Mouse (Mus musculus): ENCODE measurements around the gene Ptprt. TPM values are rescaled to one million over a fixed set of nuclear protein-coding genes. Genes with fewer than 3 reads are reported as not detected.

Gene Ptprt
- polyA plus RNA-seq, 1 experiment from 2014 or later = 0.05 TPM

- Histone ChIP-seq H3K9ac (ENCODE audit: low read depth, low read length) (no peak overlapping the region), H3K4me3 (ENCODE audit: low read depth, low read length) (no peak overlapping the region), H3K27me3 (ENCODE audit: control insufficient read depth, insufficient read depth, low read depth, low read length) (no peaks in the 10 kb centered on the region), H3K4me1 (ENCODE audit: control insufficient read depth, low read depth, low read length) (no peaks in the 10 kb centered on the region), H3K4me2 (ENCODE audit: low read depth, low read length) (no peak overlapping the region), H3K36me3 (ENCODE audit: control insufficient read depth, insufficient read depth) (no peaks in the 10 kb centered on the region), H3K27ac (ENCODE audit: low read length) (no peak overlapping the region), H3K9me3 (replicated peaks; ENCODE audit: control insufficient read depth, low read length) (no peaks in the 10 kb centered on the region)
- 64% methylated on average over 1 of the region's 1 CpGs for WGBS (ENCODE audit: insufficient replicate concordance)
- ATAC-seq (ENCODE audit: low read depth) = no peak
Measured at GRCm38 (mm10) chr2:162340231-162340630, 320.7 kb downstream of the Ptprt start.

GRCm38 (mm10) chr2:162332066-162332683, 328.8 kb downstream of the Ptprt start:
- WGBS (ENCODE audit: insufficient replicate concordance) = 69% methylated on average over 5 of the region's 5 CpGs

GRCm38 (mm10) chr2:162329430-162329829, 331.5 kb downstream of the Ptprt start:
- Histone ChIP-seq H3K27me3 (ENCODE audit: control insufficient read depth, insufficient read depth, low read depth, low read length) (no peaks in the 10 kb centered on the region), H3K9ac (ENCODE audit: low read depth, low read length) (no peak overlapping the region), H3K27ac (ENCODE audit: low read length) (no peak overlapping the region), H3K4me2 (ENCODE audit: low read depth, low read length) (no peak overlapping the region), H3K9me3 (replicated peaks; ENCODE audit: control insufficient read depth, low read length) (no peaks in the 10 kb centered on the region), H3K4me3 (ENCODE audit: low read depth, low read length) (no peak overlapping the region), H3K4me1 (ENCODE audit: control insufficient read depth, low read depth, low read length) (no peaks in the 10 kb centered on the region), H3K36me3 (ENCODE audit: control insufficient read depth, insufficient read depth) (no peaks in the 10 kb centered on the region)
- WGBS (ENCODE audit: insufficient replicate concordance) = 67% methylated on average over 9 of the region's 9 CpGs
- ATAC-seq (ENCODE audit: low read depth) = no peak

More at GRCm38 (mm10) chr2:162332066-162332683, 328.8 kb downstream of the Ptprt start:
- Histone ChIP-seq H3K4me3 (ENCODE audit: low read depth, low read length) (no peak overlapping the region), H3K4me1 (ENCODE audit: control insufficient read depth, low read depth, low read length) (no peaks in the 10 kb centered on the region), H3K9ac (ENCODE audit: low read depth, low read length) (no peak overlapping the region), H3K27me3 (ENCODE audit: control insufficient read depth, insufficient read depth, low read depth, low read length) (no peaks in the 10 kb centered on the region), H3K9me3 (replicated peaks; ENCODE audit: control insufficient read depth, low read length) (no peaks in the 10 kb centered on the region), H3K27ac (ENCODE audit: low read length) (no peak overlapping the region), H3K36me3 (ENCODE audit: control insufficient read depth, insufficient read depth) (no peaks in the 10 kb centered on the region), H3K4me2 (ENCODE audit: low read depth, low read length) (no peak overlapping the region)
- ATAC-seq (ENCODE audit: low read depth) = no peak

GRCm38 (mm10) chr2:162322411-162322810, 338.5 kb downstream of the Ptprt start:
- Histone ChIP-seq H3K27me3 (ENCODE audit: control insufficient read depth, insufficient read depth, low read depth, low read length) (no peaks in the 10 kb centered on the region), H3K27ac (ENCODE audit: low read length) (no peak overlapping the region), H3K36me3 (ENCODE audit: control insufficient read depth, insufficient read depth) (no peaks in the 10 kb centered on the region), H3K4me2 (ENCODE audit: low read depth, low read length) (no peak overlapping the region), H3K9me3 (replicated peaks; ENCODE audit: control insufficient read depth, low read length) (no peaks in the 10 kb centered on the region), H3K4me3 (ENCODE audit: low read depth, low read length) (no peak overlapping the region), H3K9ac (ENCODE audit: low read depth, low read length) (no peak overlapping the region), H3K4me1 (ENCODE audit: control insufficient read depth, low read depth, low read length) (no peaks in the 10 kb centered on the region)
- 62% methylated on average over 5 of the region's 5 CpGs for WGBS (ENCODE audit: insufficient replicate concordance)
- no peak for ATAC-seq (ENCODE audit: low read depth)

- H3K4me3 ChIP-seq (ENCODE audit: low read depth, low read length) = no peak overlapping the region
- H3K4me1 ChIP-seq (ENCODE audit: control insufficient read depth, low read depth, low read length) = no peaks in the 10 kb centered on the region
- H3K4me2 ChIP-seq (ENCODE audit: low read depth, low read length) = no peak overlapping the region
- H3K9me3 ChIP-seq (replicated peaks; ENCODE audit: control insufficient read depth, low read length) = no peaks in the 10 kb centered on the region
- no peaks in the 10 kb centered on the region for H3K36me3 ChIP-seq (ENCODE audit: control insufficient read depth, insufficient read depth)
- no peak overlapping the region for H3K27ac ChIP-seq (ENCODE audit: low read length)
- no peak overlapping the region for H3K9ac ChIP-seq (ENCODE audit: low read depth, low read length)
- ATAC-seq (ENCODE audit: low read depth) = no peak
- no peaks in the 10 kb centered on the region for H3K27me3 ChIP-seq (ENCODE audit: control insufficient read depth, insufficient read depth, low read depth, low read length)
- WGBS (ENCODE audit: insufficient replicate concordance) = 80% methylated on average over 2 of the region's 2 CpGs
Measured at GRCm38 (mm10) chr2:162307996-162308395, 353.0 kb downstream of the Ptprt start.

- H3K4me3 ChIP-seq (ENCODE audit: low read depth, low read length) = no peak overlapping the region
- WGBS (ENCODE audit: insufficient replicate concordance) = 75% methylated on average over 2 of the region's 2 CpGs
- no peak overlapping the region for H3K9ac ChIP-seq (ENCODE audit: low read depth, low read length)
- no peak overlapping the region for H3K27ac ChIP-seq (ENCODE audit: low read length)
- H3K36me3 ChIP-seq (ENCODE audit: control insufficient read depth, insufficient read depth) = no peaks in the 10 kb centered on the region
- H3K4me1 ChIP-seq (ENCODE audit: control insufficient read depth, low read depth, low read length) = no peaks in the 10 kb centered on the region
- ATAC-seq (ENCODE audit: low read depth) = no peak
- H3K27me3 ChIP-seq (ENCODE audit: control insufficient read depth, insufficient read depth, low read depth, low read length) = no peaks in the 10 kb centered on the region
- no peak overlapping the region for H3K4me2 ChIP-seq (ENCODE audit: low read depth, low read length)
- H3K9me3 ChIP-seq (replicated peaks; ENCODE audit: control insufficient read depth, low read length) = no peaks in the 10 kb centered on the region
Measured at GRCm38 (mm10) chr2:162294070-162294469, 366.9 kb downstream of the Ptprt start.

GRCm38 (mm10) chr2:162282606-162283005, 378.3 kb downstream of the Ptprt start:
- no peak overlapping the region for H3K9ac ChIP-seq (ENCODE audit: low read depth, low read length)
- H3K27ac ChIP-seq (ENCODE audit: low read length) = no peak overlapping the region
- 65% methylated on average over 4 of the region's 4 CpGs for WGBS (ENCODE audit: insufficient replicate concordance)
- no peaks in the 10 kb centered on the region for H3K4me1 ChIP-seq (ENCODE audit: control insufficient read depth, low read depth, low read length)
- H3K36me3 ChIP-seq (ENCODE audit: control insufficient read depth, insufficient read depth) = no peaks in the 10 kb centered on the region
- no peak overlapping the region for H3K4me2 ChIP-seq (ENCODE audit: low read depth, low read length)
- H3K4me3 ChIP-seq (ENCODE audit: low read depth, low read length) = no peak overlapping the region
- no peak for ATAC-seq (ENCODE audit: low read depth)
- no peaks in the 10 kb centered on the region for H3K9me3 ChIP-seq (replicated peaks; ENCODE audit: control insufficient read depth, low read length)
- no peaks in the 10 kb centered on the region for H3K27me3 ChIP-seq (ENCODE audit: control insufficient read depth, insufficient read depth, low read depth, low read length)

GRCm38 (mm10) chr2:162282121-162282520, 378.8 kb downstream of the Ptprt start:
- no peak overlapping the region for H3K4me2 ChIP-seq (ENCODE audit: low read depth, low read length)
- 65% methylated on average over 10 of the region's 10 CpGs for WGBS (ENCODE audit: insufficient replicate concordance)
- H3K27me3 ChIP-seq (ENCODE audit: control insufficient read depth, insufficient read depth, low read depth, low read length) = no peaks in the 10 kb centered on the region
- no peak for ATAC-seq (ENCODE audit: low read depth)
- no peaks in the 10 kb centered on the region for H3K4me1 ChIP-seq (ENCODE audit: control insufficient read depth, low read depth, low read length)
- no peaks in the 10 kb centered on the region for H3K36me3 ChIP-seq (ENCODE audit: control insufficient read depth, insufficient read depth)
- no peak overlapping the region for H3K27ac ChIP-seq (ENCODE audit: low read length)
- no peak overlapping the region for H3K9ac ChIP-seq (ENCODE audit: low read depth, low read length)
- H3K9me3 ChIP-seq (replicated peaks; ENCODE audit: control insufficient read depth, low read length) = no peaks in the 10 kb centered on the region
- no peak overlapping the region for H3K4me3 ChIP-seq (ENCODE audit: low read depth, low read length)

GRCm38 (mm10) chr2:162273826-162274225, 387.1 kb downstream of the Ptprt start:
- H3K9ac ChIP-seq (ENCODE audit: low read depth, low read length) = no peak overlapping the region
- no peak overlapping the region for H3K4me2 ChIP-seq (ENCODE audit: low read depth, low read length)
- ATAC-seq (ENCODE audit: low read depth) = no peak
- 59% methylated on average over 4 of the region's 4 CpGs for WGBS (ENCODE audit: insufficient replicate concordance)
- no peaks in the 10 kb centered on the region for H3K4me1 ChIP-seq (ENCODE audit: control insufficient read depth, low read depth, low read length)
- H3K27me3 ChIP-seq (ENCODE audit: control insufficient read depth, insufficient read depth, low read depth, low read length) = no peaks in the 10 kb centered on the region
- no peak overlapping the region for H3K27ac ChIP-seq (ENCODE audit: low read length)
- no peaks in the 10 kb centered on the region for H3K36me3 ChIP-seq (ENCODE audit: control insufficient read depth, insufficient read depth)
- H3K9me3 ChIP-seq (replicated peaks; ENCODE audit: control insufficient read depth, low read length) = no peaks in the 10 kb centered on the region; the same call in none of the 2 replicates
- H3K4me3 ChIP-seq (ENCODE audit: low read depth, low read length) = no peak overlapping the region

Measured in liver, embryonic 16.5 days (tissue).